Mouse (Mus musculus): Measurements from ENCODE around the gene Arhgap17. TPM values are rescaled to one million over a fixed set of nuclear protein-coding genes. Genes with fewer than 3 reads are reported as not detected.

Gene Arhgap17
- total and polyA plus RNA-seq, 3 experiments = 6.7 to 56.1 (median 7.4) TPM

DNA sequence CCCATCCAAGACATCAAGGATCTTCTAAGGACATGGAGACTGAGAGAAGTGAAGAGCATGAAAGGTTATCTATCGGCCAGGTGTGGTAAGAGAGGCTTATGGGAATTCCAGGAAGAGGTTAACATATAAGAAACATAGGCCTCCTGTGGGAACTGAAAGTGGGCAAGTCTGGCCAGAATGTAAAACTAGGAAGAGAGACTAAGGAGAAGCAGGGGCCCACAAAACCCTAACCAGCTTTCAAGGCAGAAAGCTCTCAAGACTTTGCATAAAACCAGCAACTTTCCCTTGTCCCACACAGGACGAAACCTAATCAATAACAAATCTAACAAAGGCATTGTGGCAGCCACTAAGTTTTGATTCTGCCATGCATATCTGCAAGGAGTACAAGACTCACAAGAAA lies 1.5 kb downstream of the Arhgap17 start:
- TF ChIP-seq ETS1 (conservative IDR thresholded peaks at IDR 0.05; ENCODE audit: low read depth, low read length) = peak; percentile 53; the same call in 1 of the 2 replicates
- TF ChIP-seq HCFC1 (IDR thresholded peaks at IDR 0.05; ENCODE audit: low read depth, low read length) = no peak; the same call in 1 of the 2 replicates
- TF ChIP-seq TCF12 (IDR thresholded peaks at IDR 0.05; ENCODE audit: low read depth, low read length) = peak; percentile 55; the same call in 1 of the 2 replicates
- TF ChIP-seq SIN3A (IDR thresholded peaks at IDR 0.05; ENCODE audit: low read length) = peak; percentile 8; the same call in 1 of the 2 replicates
- TF ChIP-seq MAFK (IDR thresholded peaks at IDR 0.05; ENCODE audit: insufficient replicate concordance, low read length) = peak; percentile 76; the same call in 1 of the 2 replicates
- no peak for TF ChIP-seq MAZ (IDR thresholded peaks at IDR 0.05; ENCODE audit: low read depth, low read length)
- TF ChIP-seq TBP (conservative IDR thresholded peaks at IDR 0.05; ENCODE audit: low read depth, low read length) = no peak
- no peak for TF ChIP-seq NELFE (IDR thresholded peaks at IDR 0.05; ENCODE audit: low read depth, low read length)
- no peak for TF ChIP-seq KAT2A (IDR thresholded peaks at IDR 0.05; ENCODE audit: insufficient replicate concordance, low read length)
- TF ChIP-seq ELF1 (IDR thresholded peaks at IDR 0.05; ENCODE audit: low read depth, low read length) = 0 out of 2 replicates have a peak, but pooled peaks have one; percentile 25
- TF ChIP-seq EP300 (IDR thresholded peaks at IDR 0.05; ENCODE audit: low read length) = peak; percentile 51
- TF ChIP-seq MEF2A (IDR thresholded peaks at IDR 0.05; ENCODE audit: borderline replicate concordance, low read depth, low read length) = peak; percentile 14; the same call in 1 of the 2 replicates
- 0 out of 2 replicates have a peak, but pooled peaks have one; percentile 52 for TF ChIP-seq BHLHE40 (IDR thresholded peaks at IDR 0.05; ENCODE audit: low read depth, low read length)
- TF ChIP-seq CTCF (conservative IDR thresholded peaks at IDR 0.05 in 1 of 2, IDR thresholded peaks at IDR 0.05 in 1 of 2; ENCODE audit: low read depth in 2 of 2, low read length in 2 of 2) = no peak
- TF ChIP-seq IRF4 (IDR thresholded peaks at IDR 0.05; ENCODE audit: low read depth, low read length) = peak; percentile 76; the same call in 1 of the 2 replicates
- TF ChIP-seq GABPA (IDR thresholded peaks at IDR 0.05; ENCODE audit: insufficient replicate concordance, low read depth, low read length) = no peak
- in situ Hi-C loops (cut with MboI; ENCODE audit: low pct_ligation_motif_present, low pct_unique_long_range_greater_than_20kb, low sequenced_read_pairs) = no loop called here
- Histone ChIP-seq H3K36me3 (replicated peaks in 1 of 2; ENCODE audit: control insufficient read depth in 1 of 2, insufficient read depth in 1 of 2, low read length in 1 of 2) (peaks cover 0 to 39% of the 10 kb centered on the region in 2 experiments), H3K27me3 (replicated peaks) (peaks cover 3% of the 10 kb centered on the region), H3K4me3 (replicated peaks in 1 of 3; ENCODE audit: low read depth in 2 of 3, low read length in 2 of 3, poor library complexity in 1 of 3) (peak overlapping the region; percentile 36 to 80 (median 78)), H3K79me2 (replicated peaks; ENCODE audit: control insufficient read depth, extremely low read depth, insufficient read depth, poor library complexity, severe bottlenecking) (peaks cover 36% of the 10 kb centered on the region), H3K9me3 (replicated peaks; ENCODE audit: low read length) (no peaks in the 10 kb centered on the region), H3K4me2 (ENCODE audit: insufficient read depth, low read depth, poor library complexity, severe bottlenecking) (peak overlapping the region; percentile 83), H3K9ac (ENCODE audit: insufficient read depth, low read depth) (peak overlapping the region; percentile 72; the same call in 1 of the 2 replicates), H3K4me1 (ENCODE audit: control insufficient read depth in 1 of 2, insufficient read depth in 2 of 2) (peaks cover 25 to 58% of the 10 kb centered on the region in 2 experiments), H3K27ac (ENCODE audit: insufficient read depth, low read depth) (peak overlapping the region; percentile 22; the same call in 1 of the 2 replicates)
- DNase-seq (ENCODE audit: extremely low read depth) = no peak
- dilution Hi-C loops (cut with MboI; ENCODE audit: extremely low pct_ligation_motif_present, extremely low pct_unique_long_range_greater_than_20kb, low sequenced_read_pairs) = no loop called here

DNA sequence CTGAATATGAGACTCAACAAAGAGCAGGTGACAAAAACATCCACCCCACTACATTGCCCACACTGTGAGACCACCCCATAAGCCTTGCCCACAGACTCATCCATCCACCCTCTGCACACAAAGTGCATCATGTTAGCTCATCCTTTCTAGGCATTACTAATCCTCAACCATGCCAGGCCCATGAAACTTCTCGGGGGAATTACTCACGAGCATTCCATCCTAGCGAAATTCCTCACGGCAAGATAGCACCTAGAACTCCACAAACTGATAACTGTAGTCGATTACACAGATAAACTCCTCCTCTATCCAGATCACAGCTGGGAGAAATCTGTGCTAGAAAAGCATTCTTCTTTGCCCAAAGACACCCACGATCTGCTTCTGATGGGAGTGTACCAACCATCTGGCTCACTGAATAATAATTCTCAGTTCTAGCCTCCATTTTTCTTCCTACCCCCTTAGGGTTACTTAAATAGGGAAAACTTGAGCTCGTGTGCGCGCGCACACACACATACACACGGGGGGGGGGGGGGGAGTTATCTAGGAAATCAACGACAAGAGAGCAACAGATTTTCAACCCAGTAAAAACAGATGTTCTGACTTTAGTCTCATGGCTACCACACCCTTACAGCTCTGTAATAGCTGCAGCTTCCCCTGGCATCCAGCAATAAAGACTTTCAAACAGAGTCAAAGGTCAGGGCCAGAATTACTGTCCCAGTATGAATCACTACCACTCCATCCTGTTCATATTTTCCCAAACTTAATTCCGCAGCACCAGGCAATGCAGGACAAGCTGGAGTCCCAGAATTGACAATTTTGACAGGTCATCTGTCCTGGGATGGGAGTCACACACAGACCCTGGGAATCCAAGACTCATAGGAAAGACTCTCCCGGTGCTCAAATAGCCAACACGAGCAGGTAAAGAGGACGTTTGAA lies 2.2 kb downstream of the Arhgap17 start:
- peaks cover 27 to 65% of the 10 kb centered on the region in 2 experiments for H3K4me1 ChIP-seq (ENCODE audit: control insufficient read depth in 1 of 2, insufficient read depth in 2 of 2)
- H3K27me3 ChIP-seq (replicated peaks) = peaks cover 3% of the 10 kb centered on the region
- in situ Hi-C loops (cut with MboI; ENCODE audit: low pct_ligation_motif_present, low pct_unique_long_range_greater_than_20kb, low sequenced_read_pairs) = no loop called here
- no peak overlapping the region for H3K9ac ChIP-seq (ENCODE audit: insufficient read depth, low read depth)
- peak overlapping the region; percentile 19 to 80 (median 78) for H3K4me3 ChIP-seq (replicated peaks in 1 of 3; ENCODE audit: low read depth in 2 of 3, low read length in 2 of 3, poor library complexity in 1 of 3)
- peak overlapping the region; percentile 83 for H3K4me2 ChIP-seq (ENCODE audit: insufficient read depth, low read depth, poor library complexity, severe bottlenecking)
- no peak overlapping the region for H3K27ac ChIP-seq (ENCODE audit: insufficient read depth, low read depth)
- dilution Hi-C loops (cut with MboI; ENCODE audit: extremely low pct_ligation_motif_present, extremely low pct_unique_long_range_greater_than_20kb, low sequenced_read_pairs) = no loop called here
- no peaks in the 10 kb centered on the region for H3K9me3 ChIP-seq (replicated peaks; ENCODE audit: low read length)
- no peak for TF ChIP-seq ZMIZ1 (IDR thresholded peaks at IDR 0.05; ENCODE audit: low read depth, low read length)
- no peak for TF ChIP-seq MXI1 (IDR thresholded peaks at IDR 0.05; ENCODE audit: low read depth, low read length)
- peaks cover 0 to 44% of the 10 kb centered on the region in 2 experiments for H3K36me3 ChIP-seq (replicated peaks in 1 of 2; ENCODE audit: control insufficient read depth in 1 of 2, insufficient read depth in 1 of 2, low read length in 1 of 2)
- peaks cover 36% of the 10 kb centered on the region for H3K79me2 ChIP-seq (replicated peaks; ENCODE audit: control insufficient read depth, extremely low read depth, insufficient read depth, poor library complexity, severe bottlenecking)
- no peak for DNase-seq (ENCODE audit: extremely low read depth)

All from CH12.LX (cell line).